Mouse (Mus musculus): ENCODE results near the gene Fam169a.

DNA sequence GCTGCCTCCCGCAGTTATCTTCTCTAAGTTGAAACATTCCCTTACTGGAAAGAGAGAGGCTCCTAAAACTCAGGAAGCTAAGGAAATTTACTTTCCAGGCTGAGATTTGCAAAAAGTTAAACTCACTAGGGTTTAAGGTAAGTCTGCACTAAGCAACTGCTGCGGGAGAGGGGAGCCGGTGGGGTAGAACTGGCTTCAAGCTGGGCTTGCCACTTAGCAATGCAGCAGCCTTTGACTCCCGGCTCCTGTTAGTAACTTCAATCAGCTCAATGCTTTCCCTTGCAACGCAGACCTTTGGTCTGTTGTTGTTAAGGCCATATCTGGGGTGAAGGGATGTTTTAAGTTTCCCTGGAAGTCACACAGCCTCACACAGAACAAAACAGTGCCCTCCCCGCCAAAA, 605 bp downstream of the Fam169a start:
- TF ChIP-seq CTCF (IDR thresholded peaks at IDR 0.05; ENCODE audit: borderline replicate concordance, insufficient read depth, low read depth, low read length) (no peak), POLR2A (IDR thresholded peaks at IDR 0.05; ENCODE audit: borderline replicate concordance, insufficient read depth, low read length) (no peak)

Measured in cerebellum, adult 2 months (tissue).